Mouse (Mus musculus): ENCODE results near the gene Cwc27. TPM values are rescaled to one million over a fixed set of nuclear protein-coding genes. Genes with fewer than 3 reads are reported as not detected.

The Cwc27 gene
- total RNA-seq, 1 experiment = 29.5 TPM

DNA sequence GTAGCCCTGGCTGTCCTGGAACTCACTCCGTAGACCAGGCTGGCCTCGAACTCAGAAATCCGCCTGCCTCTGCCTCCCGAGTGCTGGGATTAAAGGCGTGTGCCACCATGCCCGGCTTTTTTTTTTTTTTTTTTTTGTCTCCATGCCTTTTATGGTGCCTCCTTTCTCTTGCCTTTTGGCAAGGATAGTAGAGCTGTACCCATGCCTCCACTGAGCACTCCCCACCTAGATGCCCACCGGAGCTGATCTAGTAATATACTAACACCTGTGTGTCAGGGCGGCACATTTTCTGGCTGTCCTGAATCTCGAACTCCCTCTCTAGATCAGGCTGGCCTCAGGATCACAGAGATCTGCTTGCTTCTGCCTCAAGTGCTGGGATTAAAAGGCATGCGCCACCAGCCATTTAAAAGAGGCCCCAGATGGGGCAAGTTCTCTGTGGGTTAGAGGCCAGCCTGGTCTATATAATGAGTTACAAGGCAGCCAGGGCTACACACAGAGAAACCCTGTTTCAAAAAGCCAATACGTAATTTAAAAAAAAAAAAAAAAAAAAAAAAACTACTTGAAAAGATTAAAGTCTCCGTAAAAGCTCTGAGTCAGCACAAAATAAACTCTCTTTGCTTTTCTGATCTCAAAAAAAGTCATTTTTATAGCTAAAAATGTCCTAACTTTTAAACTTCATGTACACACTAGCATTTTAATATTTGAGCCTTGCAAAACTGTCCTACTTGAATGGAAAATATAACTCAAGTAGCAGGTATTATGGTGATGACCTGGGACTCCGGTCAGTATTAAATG, 26.6 kb upstream of the Cwc27 start:
- in situ Hi-C loops (cut with MboI; ENCODE audit: low sequenced_read_pairs in 2 of 2, unreplicated experiment in 2 of 2) = no loop called here
- no peak overlapping the region for H3K27ac ChIP-seq (ENCODE audit: insufficient read depth, low read depth, low read length, poor library complexity, severe bottlenecking)

GRCm38 (mm10) chr13:104841937-104842336, 25.0 kb upstream of the Cwc27 start:
- Histone ChIP-seq H3K4me1 (ENCODE audit: control insufficient read depth in 2 of 2, insufficient read depth in 2 of 2, low read length in 2 of 2, poor library complexity in 1 of 2) (0 out of 4 replicates have a peak, but pooled peaks cover 0 to 2% of the 10 kb centered on the region in 2 experiments), H3K27ac (ENCODE audit: insufficient read depth, low read depth, low read length, poor library complexity, severe bottlenecking) (no peak overlapping the region), H3K9ac (ENCODE audit: insufficient read depth, low read depth, low read length, poor library complexity, severe bottlenecking) (no peak overlapping the region), H3K9me3 (ENCODE audit: control insufficient read depth, insufficient read depth, low read depth, low read length) (no peaks in the 10 kb centered on the region), H3K36me3 (ENCODE audit: control insufficient read depth, insufficient read depth, low read length, poor library complexity, severe bottlenecking) (peaks cover 8% of the 10 kb centered on the region; the same call in 1 of the 2 replicates), H3K4me3 (ENCODE audit: insufficient read depth in 1 of 2, low read depth in 1 of 2, low read length in 2 of 2, poor library complexity in 1 of 2, severe bottlenecking in 1 of 2) (no peak overlapping the region)
- no peak for DNase-seq (ENCODE audit: low read depth, low spot score)
- no peak for TF ChIP-seq CHD2 (IDR thresholded peaks at IDR 0.05; ENCODE audit: low read depth, low read length)
- TF ChIP-seq ZC3H11A (IDR thresholded peaks at IDR 0.05; ENCODE audit: borderline replicate concordance, low read depth, low read length) = no peak
- no peak for TF ChIP-seq HCFC1 (IDR thresholded peaks at IDR 0.05; ENCODE audit: borderline replicate concordance, insufficient read depth, low read length)
- no peak for TF ChIP-seq MAFK (IDR thresholded peaks at IDR 0.05; ENCODE audit: insufficient read depth, low read depth, low read length)
- no peak for TF ChIP-seq ZNF384 (IDR thresholded peaks at IDR 0.05; ENCODE audit: low read depth, low read length)
- in situ Hi-C loops (cut with MboI; ENCODE audit: low sequenced_read_pairs in 2 of 2, unreplicated experiment in 2 of 2) = no loop called here

More for the DNA sequence above, 26.6 kb upstream of the Cwc27 start:
- no peak for TF ChIP-seq ZC3H11A (IDR thresholded peaks at IDR 0.05; ENCODE audit: borderline replicate concordance, low read depth, low read length)
- TF ChIP-seq MAFK (IDR thresholded peaks at IDR 0.05; ENCODE audit: insufficient read depth, low read depth, low read length) = peak; percentile 59; the same call in 1 of the 2 replicates
- no peak for TF ChIP-seq CHD2 (IDR thresholded peaks at IDR 0.05; ENCODE audit: low read depth, low read length)
- TF ChIP-seq ZNF384 (IDR thresholded peaks at IDR 0.05; ENCODE audit: low read depth, low read length) = peak; percentile 54
- TF ChIP-seq HCFC1 (IDR thresholded peaks at IDR 0.05; ENCODE audit: borderline replicate concordance, insufficient read depth, low read length) = no peak
- Histone ChIP-seq H3K4me3 (ENCODE audit: insufficient read depth in 1 of 2, low read depth in 1 of 2, low read length in 2 of 2, poor library complexity in 1 of 2, severe bottlenecking in 1 of 2) (no peak overlapping the region), H3K9ac (ENCODE audit: insufficient read depth, low read depth, low read length, poor library complexity, severe bottlenecking) (no peak overlapping the region), H3K9me3 (ENCODE audit: control insufficient read depth, insufficient read depth, low read depth, low read length) (no peaks in the 10 kb centered on the region), H3K4me1 (ENCODE audit: control insufficient read depth in 2 of 2, insufficient read depth in 2 of 2, low read length in 2 of 2, poor library complexity in 1 of 2) (0 out of 4 replicates have a peak, but pooled peaks cover 0 to 2% of the 10 kb centered on the region in 2 experiments), H3K36me3 (ENCODE audit: control insufficient read depth, insufficient read depth, low read length, poor library complexity, severe bottlenecking) (peaks cover 3% of the 10 kb centered on the region; the same call in 1 of the 2 replicates)
- DNase-seq (ENCODE audit: low read depth, low spot score) = no peak

DNA sequence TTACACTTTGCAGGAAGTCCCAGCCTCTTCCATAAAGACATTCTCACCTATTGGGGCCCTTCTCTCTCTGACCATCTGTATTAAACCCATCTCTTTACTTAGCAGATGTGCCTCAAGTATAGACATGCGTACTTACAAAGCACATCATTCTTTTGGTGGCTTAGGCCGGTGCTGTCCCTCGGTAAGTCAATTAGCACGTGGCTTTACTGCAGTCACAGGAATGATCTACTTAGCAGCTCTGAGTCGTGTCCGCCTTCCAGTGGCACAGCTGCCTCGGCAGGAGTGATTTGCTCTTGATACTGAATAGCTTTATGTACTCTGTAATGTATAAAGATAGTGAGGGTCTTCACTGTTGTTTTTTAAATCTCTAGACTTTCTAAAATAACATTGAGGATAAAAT, 20.7 kb upstream of the Cwc27 start:
- TF ChIP-seq MAFK (IDR thresholded peaks at IDR 0.05; ENCODE audit: insufficient read depth, low read depth, low read length) (no peak), ZNF384 (IDR thresholded peaks at IDR 0.05; ENCODE audit: low read depth, low read length) (no peak), CHD2 (IDR thresholded peaks at IDR 0.05; ENCODE audit: low read depth, low read length) (no peak), ZC3H11A (IDR thresholded peaks at IDR 0.05; ENCODE audit: borderline replicate concordance, low read depth, low read length) (no peak), HCFC1 (IDR thresholded peaks at IDR 0.05; ENCODE audit: borderline replicate concordance, insufficient read depth, low read length) (no peak)
- in situ Hi-C loops (cut with MboI; ENCODE audit: low sequenced_read_pairs in 2 of 2, unreplicated experiment in 2 of 2) = no loop called here
- Histone ChIP-seq H3K4me1 (ENCODE audit: control insufficient read depth in 2 of 2, insufficient read depth in 2 of 2, low read length in 2 of 2, poor library complexity in 1 of 2) (0 out of 4 replicates have a peak, but pooled peaks cover 0 to 2% of the 10 kb centered on the region in 2 experiments), H3K9ac (ENCODE audit: insufficient read depth, low read depth, low read length, poor library complexity, severe bottlenecking) (no peak overlapping the region), H3K27ac (ENCODE audit: insufficient read depth, low read depth, low read length, poor library complexity, severe bottlenecking) (no peak overlapping the region), H3K4me3 (ENCODE audit: insufficient read depth in 1 of 2, low read depth in 1 of 2, low read length in 2 of 2, poor library complexity in 1 of 2, severe bottlenecking in 1 of 2) (no peak overlapping the region), H3K9me3 (ENCODE audit: control insufficient read depth, insufficient read depth, low read depth, low read length) (no peaks in the 10 kb centered on the region), H3K36me3 (ENCODE audit: control insufficient read depth, insufficient read depth, low read length, poor library complexity, severe bottlenecking) (peaks cover 14% of the 10 kb centered on the region)
- no peak for DNase-seq (ENCODE audit: low read depth, low spot score)

- in situ Hi-C loops (cut with MboI; ENCODE audit: low sequenced_read_pairs in 2 of 2, unreplicated experiment in 2 of 2) = no loop called here
- TF ChIP-seq ZNF384 (IDR thresholded peaks at IDR 0.05; ENCODE audit: low read depth, low read length) = no peak
- TF ChIP-seq CHD2 (IDR thresholded peaks at IDR 0.05; ENCODE audit: low read depth, low read length) = no peak
- TF ChIP-seq ZC3H11A (IDR thresholded peaks at IDR 0.05; ENCODE audit: borderline replicate concordance, low read depth, low read length) = no peak
- TF ChIP-seq HCFC1 (IDR thresholded peaks at IDR 0.05; ENCODE audit: borderline replicate concordance, insufficient read depth, low read length) = no peak
- TF ChIP-seq MAFK (IDR thresholded peaks at IDR 0.05; ENCODE audit: insufficient read depth, low read depth, low read length) = no peak
- no peaks in the 10 kb centered on the region; the same call in 1 of the 2 replicates for H3K9me3 ChIP-seq (ENCODE audit: control insufficient read depth, insufficient read depth, low read depth, low read length)
- H3K4me1 ChIP-seq (ENCODE audit: control insufficient read depth in 2 of 2, insufficient read depth in 2 of 2, low read length in 2 of 2, poor library complexity in 1 of 2) = no peaks in the 10 kb centered on the region
- no peak overlapping the region for H3K4me3 ChIP-seq (ENCODE audit: insufficient read depth in 1 of 2, low read depth in 1 of 2, low read length in 2 of 2, poor library complexity in 1 of 2, severe bottlenecking in 1 of 2)
- H3K9ac ChIP-seq (ENCODE audit: insufficient read depth, low read depth, low read length, poor library complexity, severe bottlenecking) = no peak overlapping the region
- H3K27ac ChIP-seq (ENCODE audit: insufficient read depth, low read depth, low read length, poor library complexity, severe bottlenecking) = no peak overlapping the region
- DNase-seq (ENCODE audit: low read depth, low spot score) = no peak
- peaks cover 14% of the 10 kb centered on the region for H3K36me3 ChIP-seq (ENCODE audit: control insufficient read depth, insufficient read depth, low read length, poor library complexity, severe bottlenecking)
Observed at GRCm38 (mm10) chr13:104832811-104833210, 15.9 kb upstream of the Cwc27 start.

All from ES-E14 (cell line).